Mouse (Mus musculus) stomach, embryonic 14.5 days (tissue): ENCODE data around the gene Fscn2. TPM values are rescaled to one million over a fixed set of nuclear protein-coding genes. Genes with fewer than 3 reads are reported as not detected.

Experiments
- ATAC-seq: fragments of 200-750 bp; cut with Nextera tagmentation; 2 replicates; pipeline ENCODE4 v1.8.0; 2017; ENCODE audit warnings: low read depth, moderate TSS enrichment; ENCODE audit not compliant: insufficient number of reproducible peaks, insufficient read depth, low FRiP score
- H3K27ac ChIP-seq: fragments of 300-500 bp; sonication (generic); 2 replicates; pipeline ENCODE4 v1.5.1; 2014; ENCODE audit warnings: mild to moderate bottlenecking, low read length, moderate library complexity, mixed read lengths
- H3K27me3 ChIP-seq: fragments of 300-500 bp; sonication (generic); 2 replicates; pipeline ENCODE4 v1.6.1; 2014; ENCODE audit warnings: low read length, control low read depth, mixed read lengths; ENCODE audit not compliant: control insufficient read depth, insufficient read depth
- H3K36me3 ChIP-seq: fragments of 300-500 bp; sonication (generic); 2 replicates; pipeline ENCODE4 v1.6.1; 2014; ENCODE audit warnings: mild to moderate bottlenecking, control low read depth, low read length, moderate library complexity, mixed read lengths; ENCODE audit not compliant: control insufficient read depth, insufficient read depth
- H3K4me1 ChIP-seq: fragments of 300-500 bp; sonication (generic); 2 replicates; pipeline ENCODE4 v1.6.1; 2014; ENCODE audit warnings: low read length, control low read depth, mixed read lengths; ENCODE audit not compliant: control insufficient read depth, insufficient read depth
- H3K4me2 ChIP-seq: fragments of 300-500 bp; sonication (generic); replicated peaks from 2 replicates; pipeline ENCODE4 v1.6.1; 2014; ENCODE audit warnings: low read depth, low read length, control low read depth
- H3K4me3 ChIP-seq: fragments of 300-500 bp; sonication (generic); 2 replicates; pipeline ENCODE4 v1.5.1; 2014; ENCODE audit warnings: low read depth, low read length, control low read depth
- H3K9ac ChIP-seq: fragments of 300-500 bp; sonication (generic); replicated peaks from 2 replicates; pipeline ENCODE4 v1.6.1; 2014; ENCODE audit warnings: low read depth, mild to moderate bottlenecking, control low read depth, low read length, moderate library complexity, mixed read lengths
- H3K9me3 ChIP-seq: fragments of 300-500 bp; sonication (generic); 2 replicates; pipeline ENCODE4 v1.6.1; 2016; ENCODE audit warnings: low read depth, low read length, control low read depth; ENCODE audit not compliant: control insufficient read depth
- WGBS: fragments of 180-500 bp; shearing (Covaris S2); extraction: QIAGEN DNeasy Blood & Tissue Kit; methylation state at CpG from one replicate; pipeline ENCODE4 v1.1.7; 2014; 5-methylcytosine and 5-hydroxymethylcytosine counted together
- polyA plus RNA-seq: library from polyadenylated mRNA; unstranded; fragments of >200 nt; fragmentation: Nextera tagmentation; extraction: Ambion mirVana; gene quantifications from 2 replicates; pipeline ENCODE4 v1.2.1, GENCODE M21; 2014

The Fscn2 gene
- polyA plus RNA-seq, 1 experiment from 2014 or later = 0.30 TPM

GRCm38 (mm10) chr11:120317456-120317855, 43.9 kb upstream of the Fscn2 start:
- no peaks in the 10 kb centered on the region for H3K27me3 ChIP-seq
- no peak overlapping the region for H3K4me3 ChIP-seq
- peak overlapping the region; percentile 99 for H3K27ac ChIP-seq
- peaks cover 15% of the 10 kb centered on the region for H3K4me1 ChIP-seq
- H3K36me3 ChIP-seq = no peaks in the 10 kb centered on the region
- no peaks in the 10 kb centered on the region for H3K9me3 ChIP-seq
- no peak for ATAC-seq
- WGBS = 52% methylated on average over 7 of the region's 7 CpGs
- H3K9ac ChIP-seq = no peak overlapping the region
- peak overlapping the region; percentile 95 for H3K4me2 ChIP-seq

GRCm38 (mm10) chr11:120319310-120319709, 42.0 kb upstream of the Fscn2 start:
- Histone ChIP-seq H3K4me2 (no peak overlapping the region), H3K9ac (no peak overlapping the region), H3K27ac (no peak overlapping the region), H3K27me3 (no peaks in the 10 kb centered on the region), H3K4me3 (no peak overlapping the region), H3K4me1 (peaks cover 15% of the 10 kb centered on the region), H3K36me3 (no peaks in the 10 kb centered on the region), H3K9me3 (no peaks in the 10 kb centered on the region)
- ATAC-seq = no peak
- 79% methylated on average over 5 of the region's 5 CpGs for WGBS

GRCm38 (mm10) chr11:120320156-120320555, 41.2 kb upstream of the Fscn2 start:
- Histone ChIP-seq H3K36me3 (no peaks in the 10 kb centered on the region), H3K27me3 (no peaks in the 10 kb centered on the region), H3K4me1 (peaks cover 14% of the 10 kb centered on the region), H3K4me2 (no peak overlapping the region), H3K27ac (no peak overlapping the region), H3K9ac (no peak overlapping the region), H3K4me3 (no peak overlapping the region), H3K9me3 (no peaks in the 10 kb centered on the region)
- 96% methylated on average over 10 of the region's 10 CpGs for WGBS
- ATAC-seq = no peak

GRCm38 (mm10) chr11:120335431-120336021, 25.8 kb upstream of the Fscn2 start:
- Histone ChIP-seq H3K27ac (no peak overlapping the region), H3K27me3 (no peaks in the 10 kb centered on the region), H3K9me3 (no peaks in the 10 kb centered on the region), H3K9ac (no peak overlapping the region), H3K36me3 (no peaks in the 10 kb centered on the region), H3K4me2 (no peak overlapping the region), H3K4me1 (no peaks in the 10 kb centered on the region), H3K4me3 (no peak overlapping the region)
- WGBS = 80% methylated on average over 6 of the region's 6 CpGs
- no peak for ATAC-seq

- Histone ChIP-seq H3K27me3 (no peaks in the 10 kb centered on the region), H3K9ac (no peak overlapping the region), H3K4me1 (no peaks in the 10 kb centered on the region), H3K27ac (no peak overlapping the region), H3K4me2 (no peak overlapping the region), H3K4me3 (no peak overlapping the region), H3K36me3 (no peaks in the 10 kb centered on the region), H3K9me3 (no peaks in the 10 kb centered on the region)
- no peak for ATAC-seq
- WGBS = 34% methylated on average over 2 of the region's 2 CpGs
Observed at GRCm38 (mm10) chr11:120337447-120337846, 23.9 kb upstream of the Fscn2 start.

- Histone ChIP-seq H3K27me3 (no peaks in the 10 kb centered on the region), H3K36me3 (no peaks in the 10 kb centered on the region), H3K27ac (no peak overlapping the region), H3K9me3 (no peaks in the 10 kb centered on the region), H3K4me1 (no peaks in the 10 kb centered on the region), H3K9ac (no peak overlapping the region), H3K4me3 (no peak overlapping the region), H3K4me2 (no peak overlapping the region)
- ATAC-seq = no peak
- 72% methylated on average over 3 of the region's 3 CpGs for WGBS
Observed at GRCm38 (mm10) chr11:120338786-120339185, 22.5 kb upstream of the Fscn2 start.

GRCm38 (mm10) chr11:120339978-120340513, 21.3 kb upstream of the Fscn2 start:
- WGBS = 75% methylated on average over 10 of the region's 10 CpGs
- no peaks in the 10 kb centered on the region for H3K9me3 ChIP-seq
- no peak overlapping the region for H3K9ac ChIP-seq
- no peak overlapping the region for H3K4me3 ChIP-seq
- H3K27ac ChIP-seq = peak overlapping the region; percentile 52; the same call in 1 of the 2 replicates
- ATAC-seq = peak; percentile 68; the same call in 1 of the 2 replicates
- peaks cover 2% of the 10 kb centered on the region for H3K36me3 ChIP-seq
- no peak overlapping the region for H3K4me2 ChIP-seq
- H3K27me3 ChIP-seq = no peaks in the 10 kb centered on the region
- no peaks in the 10 kb centered on the region for H3K4me1 ChIP-seq

GRCm38 (mm10) chr11:120341661-120342060, 19.7 kb upstream of the Fscn2 start:
- no peak for ATAC-seq
- peaks cover 11% of the 10 kb centered on the region for H3K36me3 ChIP-seq
- WGBS = 97% methylated on average over 4 of the region's 4 CpGs

More at GRCm38 (mm10) chr11:120341661-120342060, 19.7 kb upstream of the Fscn2 start:
- Histone ChIP-seq H3K27ac (no peak overlapping the region), H3K9me3 (no peaks in the 10 kb centered on the region), H3K27me3 (no peaks in the 10 kb centered on the region), H3K4me2 (no peak overlapping the region), H3K4me1 (no peaks in the 10 kb centered on the region), H3K9ac (no peak overlapping the region), H3K4me3 (no peak overlapping the region)
